ENCODE assay signal across 20 mouse cellular contexts in genomic region chr2:148453061-148453460, GRCm38 (mm10). TPM values are rescaled to one million over a fixed set of nuclear protein-coding genes. Genes with fewer than 3 reads are reported as not detected.
A peak's percentile ranks its signal among the peaks of the same experiment; 100 is the strongest.
DNase-seq lines count a peak whose midpoint lies in the region.
"Had no signal": no experiment of that assay in that cellular context is flagged by ENCODE, and none has a peak within 500 bp of the region (broad histone marks: within the 10 kb centered on the region; RNA-seq: fewer than 3 reads in every experiment).

No protein-coding gene starts in this region.

- DNase-seq in gastrocnemius, adult 8-10 months (ENCODE audit: low spot score in 2 of 2): peak; percentile 29 to 40
- no peak for DNase-seq in gastrocnemius, postnatal 4 days (ENCODE audit: low spot score in 2 of 2)
- peak; percentile 52 for DNase-seq in NIH3T3 (ENCODE audit: low read depth)
- DNase-seq in gonadal fat pad, adult 2 months (ENCODE audit: low read depth): peak; percentile 90
- DNase-seq in lung, postnatal 25 days (ENCODE audit: low spot score): peak; percentile 62
- no peak for DNase-seq in frontal cortex, adult 2 months (ENCODE audit: extremely low spot score in 1 of 2, low spot score in 1 of 2)
- DNase-seq in cerebellum, postnatal 4 days (ENCODE audit: low spot score in 2 of 2): no peak
- no peak for DNase-seq in ovary, postnatal 14 days (ENCODE audit: low spot score)
- DNase-seq: adrenal gland, postnatal 25 days; cerebellum, adult 18-20 months; cerebellum, postnatal 25 days; heart, postnatal 10 days; kidney, adult 2 months; kidney, postnatal 10 days; left cerebral cortex, postnatal 4 days; liver; retina, postnatal 1 day had no signal

RNA-seq across cellular contexts. Expression of gene Cd93, which starts 9.7 kb away (rescaled TPM):
- total RNA-seq in gastrocnemius, adult 8-10 months (2022): 10 to 100 TPM in 1 of 4 experiments, 1 to 10 TPM in 3; 7.4 to 12.5 (median 8.8) TPM
- 100 to 1,000 TPM; 101 to 104 TPM for total RNA-seq in gastrocnemius, postnatal 4 days (2021)
- 16.9 and 20.1 TPM in 2 replicates for polyA plus RNA-seq in gonadal fat pad, adult 2 months (2012; rRNA removed)
- polyA plus RNA-seq in frontal cortex, adult 2 months (2012; rRNA removed): 4.1 and 4.4 TPM in 2 replicates

RNA-seq across cellular contexts. Expression of gene Thbd, which starts 45.1 kb away (rescaled TPM):
- 10 to 100 TPM in 3 of 4 experiments, 1 to 10 TPM in 1; 9.0 to 14.9 (median 10.6) TPM for total RNA-seq in gastrocnemius, adult 8-10 months (2022)
- 10 to 100 TPM; 20.6 to 23.7 TPM for total RNA-seq in gastrocnemius, postnatal 4 days (2021)
- polyA plus RNA-seq in gonadal fat pad, adult 2 months (2012; rRNA removed): 91.6 and 93.8 TPM in 2 replicates
- 10.3 and 11.2 TPM in 2 replicates for polyA plus RNA-seq in frontal cortex, adult 2 months (2012; rRNA removed)

RNA-seq across cellular contexts. Expression of gene Sstr4, which starts 57.9 kb away (rescaled TPM):
- under 1 TPM in 2 of 4 experiments, not detected in 2; 0.22 to 0.27 TPM for total RNA-seq in gastrocnemius, adult 8-10 months (2022)
- total RNA-seq in gastrocnemius, postnatal 4 days (2021): under 1 TPM; 0.25 to 0.67 TPM
- 0.49 and 0.60 TPM in 2 replicates for polyA plus RNA-seq in gonadal fat pad, adult 2 months (2012; rRNA removed)
- polyA plus RNA-seq in frontal cortex, adult 2 months (2012; rRNA removed): 15.1 and 19.0 TPM in 2 replicates
- total RNA-seq: adrenal gland, postnatal 25 days; megakaryocyte-erythroid progenitor cell, adult 5-6 weeks had no signal
- polyA plus RNA-seq: C2C12; liver, embryonic 16.5 days had no signal

Comparison
In these comparisons a context has a peak if more than half of its experiments do, and no peak if none do; other contexts are left out.
1. DNase-seq: peak in gastrocnemius, adult 8-10 months (2 of 2), NIH3T3 (single experiment), gonadal fat pad, adult 2 months (single experiment) and lung, postnatal 25 days (single experiment); none in gastrocnemius, postnatal 4 days (0 of 2), frontal cortex, adult 2 months (0 of 2), cerebellum, postnatal 4 days (0 of 2) and ovary, postnatal 14 days (single experiment).
2. RNA of gene Cd93, which starts 9.7 kb away (total RNA-seq): 101 to 104 TPM in gastrocnemius, postnatal 4 days; 7.4 to 12.5 TPM in gastrocnemius, adult 8-10 months; every median in the first group is over 4 times any median in the second.